Mouse (Mus musculus): ENCODE results near the gene Lipe.
A peak's percentile ranks its signal among the peaks of the same experiment; 100 is the strongest.

Lipe gene

DNA sequence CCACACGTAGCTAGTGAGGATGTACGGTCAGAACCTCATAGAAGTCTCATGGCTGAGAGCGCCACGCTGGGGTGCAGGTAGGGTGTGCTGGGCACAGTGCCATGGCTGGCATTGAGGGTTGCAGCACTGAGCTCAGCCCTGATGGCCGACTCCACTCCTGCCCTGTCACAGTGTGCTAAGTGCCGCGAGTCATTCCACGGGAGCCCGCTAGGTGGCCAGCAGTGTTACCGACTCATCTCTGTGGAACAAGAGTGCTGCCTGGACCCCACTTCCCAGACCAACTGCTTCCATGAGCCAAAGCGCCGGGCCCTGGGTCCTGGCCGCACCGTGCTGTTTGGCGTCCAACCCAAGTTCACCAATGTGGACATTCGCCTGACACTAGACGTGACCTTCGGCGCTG, 35.4 kb downstream of the Lipe start:
- no peak for DNase-seq (ENCODE audit: low spot score)

DNA sequence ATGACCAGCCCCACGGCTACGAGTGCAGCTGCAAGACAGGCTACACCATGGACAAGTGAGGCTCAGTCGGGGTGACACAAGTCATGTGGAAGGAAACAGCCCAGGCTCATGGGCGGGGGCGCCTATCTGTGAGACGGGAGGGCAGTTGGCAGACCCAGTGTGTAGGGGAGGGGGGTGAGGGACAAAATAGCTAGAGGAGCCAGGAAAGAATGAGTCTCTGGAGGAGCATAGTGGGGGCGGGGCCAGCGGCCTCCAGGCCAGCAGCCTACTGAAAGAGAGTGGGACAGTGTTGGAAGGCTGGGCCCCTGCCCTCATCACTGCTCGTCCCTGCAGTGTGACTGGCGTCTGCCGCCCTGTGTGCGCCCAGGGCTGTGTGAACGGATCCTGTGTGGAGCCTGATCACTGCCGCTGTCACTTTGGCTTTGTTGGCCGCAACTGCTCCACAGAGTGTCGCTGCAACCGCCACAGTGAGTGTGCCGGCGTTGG, 39.7 kb downstream of the Lipe start:
- DNase-seq (ENCODE audit: low spot score) = no peak

DNA sequence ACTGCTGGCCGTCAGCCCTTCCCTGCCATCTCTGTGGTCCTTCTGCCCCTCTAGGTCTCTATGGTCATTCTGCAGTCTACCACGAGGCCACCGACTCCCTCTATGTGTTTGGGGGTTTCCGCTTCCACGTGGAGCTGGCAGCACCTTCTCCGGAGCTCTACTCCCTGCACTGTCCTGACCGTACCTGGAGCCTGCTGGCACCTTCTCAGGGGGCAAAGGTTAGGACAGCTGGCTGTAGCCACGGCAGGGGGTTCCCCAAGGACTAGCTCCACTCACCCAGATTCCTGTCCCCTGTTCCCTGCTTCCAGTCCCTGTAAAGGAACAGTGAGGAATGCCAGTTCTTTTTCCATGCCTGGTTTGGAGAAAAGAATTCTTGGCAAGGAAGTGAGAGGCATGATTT, 49.6 kb downstream of the Lipe start:
- no peak for DNase-seq (ENCODE audit: low spot score)

DNA sequence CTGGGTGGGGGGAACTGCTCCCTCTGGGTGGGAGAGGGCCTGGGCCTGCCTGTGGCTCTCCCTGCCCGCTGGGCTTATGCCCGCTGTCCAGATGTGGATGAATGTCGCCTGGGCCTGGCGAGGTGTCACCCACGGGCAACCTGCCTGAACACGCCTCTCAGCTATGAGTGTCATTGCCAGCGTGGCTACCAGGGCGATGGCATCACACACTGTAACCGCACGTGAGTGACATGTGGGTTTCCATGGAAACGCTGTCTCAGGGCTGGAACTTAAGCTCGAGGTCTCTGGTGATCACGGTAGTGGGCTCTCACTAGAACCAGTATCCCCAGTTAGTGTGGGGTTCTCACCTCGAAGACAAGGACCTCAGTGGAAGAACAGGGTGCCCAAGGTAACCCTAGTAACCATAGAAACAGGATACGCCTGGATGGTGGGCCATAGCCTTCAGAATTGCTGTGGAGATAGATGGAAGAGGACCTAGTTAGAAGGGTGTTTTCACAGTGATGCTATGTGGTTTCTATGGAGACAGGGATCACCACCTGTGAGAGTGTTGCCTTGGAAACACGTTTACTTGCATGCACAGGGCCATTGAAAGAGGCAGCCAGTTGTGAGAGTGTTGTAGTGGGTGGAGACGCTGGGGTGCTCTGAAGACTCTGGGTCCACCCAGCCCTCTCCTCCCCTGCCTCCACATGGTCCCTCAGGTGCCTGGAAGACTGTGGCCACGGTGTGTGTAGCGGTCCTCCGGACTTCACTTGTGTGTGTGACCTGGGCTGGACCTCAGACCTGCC, 57.3 kb downstream of the Lipe start:
- DNase-seq (ENCODE audit: low spot score) = no peak

DNA sequence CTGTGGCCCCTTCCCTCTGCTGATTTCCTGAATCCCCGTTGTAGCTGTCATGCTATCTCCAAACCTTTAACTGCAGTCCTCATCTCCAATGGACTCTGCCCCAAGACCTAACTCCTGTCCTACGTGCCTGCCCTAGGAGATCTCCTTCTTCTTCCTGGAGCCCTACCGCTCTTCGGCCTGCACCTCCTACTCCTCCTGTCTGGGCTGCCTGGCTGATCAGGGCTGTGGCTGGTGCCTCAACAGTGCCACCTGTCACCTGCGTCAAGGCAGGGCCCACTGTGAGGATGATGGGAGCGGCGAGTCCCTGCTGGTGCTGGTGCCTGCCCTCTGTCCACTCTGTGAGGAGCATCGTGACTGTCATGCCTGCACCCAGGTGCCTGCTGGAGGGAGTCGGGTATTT, 59.2 kb downstream of the Lipe start:
- DNase-seq (ENCODE audit: low spot score) = no peak

DNA sequence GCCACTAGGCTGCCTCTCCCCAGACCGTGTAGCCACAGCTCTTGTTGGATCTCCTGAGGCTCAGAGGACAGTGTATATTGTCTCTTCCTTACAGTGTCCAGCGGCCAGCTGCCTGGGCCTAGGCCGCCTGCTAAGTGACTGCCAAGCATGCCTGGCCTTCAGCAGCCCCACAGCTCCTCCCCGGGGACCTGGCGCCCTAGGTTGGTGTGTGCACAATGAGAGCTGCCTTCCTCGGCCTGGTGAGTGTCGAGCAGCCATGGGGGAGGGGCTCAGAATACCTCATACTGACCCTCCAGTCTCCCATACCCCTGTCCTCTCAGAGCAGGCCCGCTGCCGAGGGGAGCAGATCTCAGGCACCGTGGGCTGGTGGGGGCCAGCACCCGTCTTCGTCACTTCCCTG, 64.0 kb downstream of the Lipe start:
- DNase-seq (ENCODE audit: low spot score) = no peak

DNA sequence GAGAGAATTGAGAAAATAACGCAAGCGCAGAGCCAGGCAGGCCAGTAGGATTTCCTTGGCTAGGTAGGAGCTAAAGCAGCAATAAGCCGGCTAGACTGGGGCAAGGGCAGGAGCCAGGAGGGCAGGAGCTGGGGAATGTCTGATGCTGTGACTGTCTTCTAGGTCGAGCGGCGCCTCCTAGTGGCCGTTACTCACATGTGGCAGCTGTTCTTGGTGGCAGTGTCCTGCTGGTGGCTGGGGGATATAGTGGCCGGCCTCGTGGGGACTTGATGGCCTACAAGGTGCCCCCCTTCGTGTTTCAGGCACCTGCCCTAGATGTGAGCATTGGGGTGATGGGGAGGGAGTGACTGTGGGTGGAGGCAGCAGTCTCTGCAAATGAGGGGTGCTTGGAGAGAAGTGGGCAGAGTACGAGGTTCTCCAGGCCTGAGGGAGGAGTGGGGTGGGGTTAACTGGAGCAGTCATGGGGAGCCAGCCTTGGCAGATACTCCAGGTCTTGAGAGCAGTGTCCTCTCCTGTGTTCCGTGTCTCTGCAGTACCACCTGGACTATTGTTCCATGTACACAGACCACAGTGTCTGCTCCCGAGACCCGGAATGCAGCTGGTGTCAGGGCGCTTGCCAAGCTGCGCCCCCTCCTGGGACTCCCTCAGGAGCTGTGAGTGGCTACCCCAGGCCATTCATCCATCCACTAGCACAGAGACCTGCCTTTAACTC, 64.8 kb downstream of the Lipe start:
- DNase-seq (ENCODE audit: low spot score) = peak; percentile 68

Data from c-Kit-positive CD71-positive TER-119-positive erythroid progenitor cells, embryonic 14.5 days (primary cell).